Mouse (Mus musculus) limb, embryonic 12.5 days (tissue): Measurements from ENCODE around the gene Gfi1b. TPM values are rescaled to one million over a fixed set of nuclear protein-coding genes. Genes with fewer than 3 reads are reported as not detected.

ENCODE experiments used
- ATAC-seq: fragments of 200-750 bp; cut with Nextera tagmentation; 2 replicates; pipeline ENCODE4 v1.8.0; 2017; ENCODE audit warnings: low read depth, moderate TSS enrichment; ENCODE audit not compliant: insufficient number of reproducible peaks, insufficient read depth, low FRiP score, low TSS enrichment
- H3K27ac ChIP-seq: fragments of 300-500 bp; sonication (generic); 2 replicates; pipeline ENCODE4 v1.5.1; 2016; ENCODE audit warnings: mild to moderate bottlenecking, moderate library complexity
- H3K27me3 ChIP-seq: fragments of 300-500 bp; sonication (generic); 2 replicates; pipeline ENCODE4 v1.6.1; 2016; ENCODE audit warnings: mild to moderate bottlenecking, moderate library complexity
- H3K36me3 ChIP-seq: fragments of 300-500 bp; sonication (generic); 2 replicates; pipeline ENCODE4 v1.6.1; 2016; ENCODE audit warnings: mild to moderate bottlenecking, moderate library complexity
- H3K4me1 ChIP-seq: fragments of 300-500 bp; sonication (generic); replicated peaks from 2 replicates; pipeline ENCODE4 v1.6.1; 2016
- H3K4me2 ChIP-seq: fragments of 300-500 bp; sonication (generic); 2 replicates; pipeline ENCODE4 v1.6.1; 2016; ENCODE audit warnings: mild to moderate bottlenecking, moderate library complexity
- H3K4me3 ChIP-seq: fragments of 300-500 bp; sonication (generic); replicated peaks from 2 replicates; pipeline ENCODE4 v1.5.1; 2016; ENCODE audit warnings: mild to moderate bottlenecking
- H3K9ac ChIP-seq: fragments of 300-500 bp; sonication (generic); replicated peaks from 2 replicates; pipeline ENCODE4 v1.6.1; 2016; ENCODE audit warnings: mild to moderate bottlenecking, moderate library complexity
- H3K9me3 ChIP-seq: fragments of 300-500 bp; sonication (generic); 2 replicates; pipeline ENCODE4 v1.6.1; 2016; ENCODE audit warnings: mild to moderate bottlenecking, moderate library complexity
- WGBS: fragments of 180-500 bp; shearing (Covaris S2); methylation state at CpG from one replicate; pipeline ENCODE4 v1.1.7; 2016; 5-methylcytosine and 5-hydroxymethylcytosine counted together
- polyA plus RNA-seq: library from polyadenylated mRNA; unstranded; fragments of >200 nt; fragmentation: Nextera tagmentation; extraction: Ambion mirVana; gene quantifications from 2 replicates; pipeline ENCODE4 v1.2.1, GENCODE M21; 2016

Gfi1b gene
- polyA plus RNA-seq, 1 experiment from 2014 or later, result 0.55 TPM

GRCm38 (mm10) chr2:28622521-28623124 is 841 bp upstream of the Gfi1b start:
- Histone ChIP-seq H3K4me2 (no peak overlapping the region), H3K4me3 (no peak overlapping the region), H3K36me3 (no peaks in the 10 kb centered on the region), H3K9me3 (no peaks in the 10 kb centered on the region), H3K4me1 (no peaks in the 10 kb centered on the region), H3K27ac (no peak overlapping the region), H3K27me3 (peaks cover 48% of the 10 kb centered on the region), H3K9ac (no peak overlapping the region)
- no peak for ATAC-seq
- WGBS, result 24% methylated on average over 10 of the region's 10 CpGs

- Histone ChIP-seq H3K27ac (no peak overlapping the region), H3K9ac (no peak overlapping the region), H3K36me3 (no peaks in the 10 kb centered on the region), H3K27me3 (peaks cover 51% of the 10 kb centered on the region), H3K9me3 (no peaks in the 10 kb centered on the region), H3K4me2 (peak overlapping the region; percentile 21; the same call in 1 of the 2 replicates), H3K4me1 (no peaks in the 10 kb centered on the region), H3K4me3 (no peak overlapping the region)
- WGBS, result 23% methylated on average over 2 of the region's 2 CpGs
- ATAC-seq, result no peak
Measured at GRCm38 (mm10) chr2:28621111-28621510, 671 bp downstream of the Gfi1b start.

GRCm38 (mm10) chr2:28620522-28620921 is 1.3 kb downstream of the Gfi1b start:
- no peak overlapping the region for H3K4me2 ChIP-seq
- H3K27ac ChIP-seq, result no peak overlapping the region
- no peak for ATAC-seq
- H3K27me3 ChIP-seq, result peaks cover 51% of the 10 kb centered on the region
- H3K4me3 ChIP-seq, result no peak overlapping the region
- no peak overlapping the region for H3K9ac ChIP-seq
- H3K36me3 ChIP-seq, result no peaks in the 10 kb centered on the region
- no peaks in the 10 kb centered on the region for H3K9me3 ChIP-seq
- WGBS, result 64% methylated on average over 10 of the region's 10 CpGs
- no peaks in the 10 kb centered on the region for H3K4me1 ChIP-seq

GRCm38 (mm10) chr2:28619369-28619768 is 2.4 kb downstream of the Gfi1b start:
- peaks cover 54% of the 10 kb centered on the region for H3K27me3 ChIP-seq
- H3K9ac ChIP-seq, result no peak overlapping the region
- H3K27ac ChIP-seq, result no peak overlapping the region
- ATAC-seq, result no peak
- no peaks in the 10 kb centered on the region for H3K36me3 ChIP-seq
- no peaks in the 10 kb centered on the region for H3K4me1 ChIP-seq
- 84% methylated on average over 6 of the region's 6 CpGs for WGBS
- H3K4me2 ChIP-seq, result no peak overlapping the region
- H3K9me3 ChIP-seq, result no peaks in the 10 kb centered on the region
- H3K4me3 ChIP-seq, result no peak overlapping the region

- H3K4me2 ChIP-seq, result no peak overlapping the region
- no peaks in the 10 kb centered on the region for H3K36me3 ChIP-seq
- H3K9ac ChIP-seq, result no peak overlapping the region
- 81% methylated on average over 6 of the region's 6 CpGs for WGBS
- no peak overlapping the region for H3K27ac ChIP-seq
- H3K27me3 ChIP-seq, result peaks cover 55% of the 10 kb centered on the region
- H3K9me3 ChIP-seq, result no peaks in the 10 kb centered on the region
- ATAC-seq, result no peak
- H3K4me3 ChIP-seq, result no peak overlapping the region
- no peaks in the 10 kb centered on the region for H3K4me1 ChIP-seq
Measured at GRCm38 (mm10) chr2:28618777-28619336, 2.9 kb downstream of the Gfi1b start.

- 75% methylated on average over 8 of the region's 8 CpGs for WGBS
Measured at GRCm38 (mm10) chr2:28617498-28618486, 4.0 kb downstream of the Gfi1b start.

GRCm38 (mm10) chr2:28616874-28617273 is 4.9 kb downstream of the Gfi1b start:
- Histone ChIP-seq H3K4me2 (no peak overlapping the region), H3K4me1 (no peaks in the 10 kb centered on the region), H3K27ac (no peak overlapping the region), H3K36me3 (no peaks in the 10 kb centered on the region), H3K27me3 (peaks cover 42% of the 10 kb centered on the region), H3K9me3 (no peaks in the 10 kb centered on the region), H3K9ac (no peak overlapping the region), H3K4me3 (no peak overlapping the region)
- ATAC-seq, result no peak
- WGBS, result 80% methylated on average over 9 of the region's 9 CpGs

More at GRCm38 (mm10) chr2:28617498-28618486, 4.0 kb downstream of the Gfi1b start:
- Histone ChIP-seq H3K9ac (no peak overlapping the region), H3K27me3 (peaks cover 51% of the 10 kb centered on the region), H3K27ac (no peak overlapping the region), H3K4me3 (no peak overlapping the region), H3K36me3 (no peaks in the 10 kb centered on the region), H3K9me3 (no peaks in the 10 kb centered on the region), H3K4me1 (no peaks in the 10 kb centered on the region), H3K4me2 (no peak overlapping the region)
- 0 out of 2 replicates have a peak, but pooled peaks have one; percentile 20 for ATAC-seq

- Histone ChIP-seq H3K36me3 (no peaks in the 10 kb centered on the region), H3K9me3 (no peaks in the 10 kb centered on the region), H3K27ac (no peak overlapping the region), H3K4me1 (no peaks in the 10 kb centered on the region), H3K4me3 (no peak overlapping the region), H3K27me3 (peaks cover 37% of the 10 kb centered on the region), H3K4me2 (no peak overlapping the region), H3K9ac (no peak overlapping the region)
- WGBS, result 36% methylated on average over 5 of the region's 5 CpGs
- ATAC-seq, result no peak
Measured at GRCm38 (mm10) chr2:28616358-28616757, 5.4 kb downstream of the Gfi1b start.

GRCm38 (mm10) chr2:28613599-28613998 is 8.2 kb downstream of the Gfi1b start:
- WGBS, result 88% methylated on average over 10 of the region's 10 CpGs
- Histone ChIP-seq H3K9me3 (no peaks in the 10 kb centered on the region), H3K9ac (no peak overlapping the region), H3K4me2 (no peak overlapping the region), H3K27ac (no peak overlapping the region), H3K4me3 (no peak overlapping the region), H3K27me3 (peaks cover 22% of the 10 kb centered on the region), H3K36me3 (no peaks in the 10 kb centered on the region), H3K4me1 (no peaks in the 10 kb centered on the region)
- ATAC-seq, result no peak

GRCm38 (mm10) chr2:28612436-28613063 is 9.2 kb downstream of the Gfi1b start:
- H3K4me1 ChIP-seq, result no peaks in the 10 kb centered on the region
- ATAC-seq, result no peak
- no peak overlapping the region for H3K4me3 ChIP-seq
- H3K9me3 ChIP-seq, result no peaks in the 10 kb centered on the region
- WGBS, result 54% methylated on average over 10 of the region's 10 CpGs
- no peak overlapping the region for H3K27ac ChIP-seq
- peaks cover 13% of the 10 kb centered on the region for H3K27me3 ChIP-seq
- H3K36me3 ChIP-seq, result no peaks in the 10 kb centered on the region
- no peak overlapping the region for H3K9ac ChIP-seq
- H3K4me2 ChIP-seq, result no peak overlapping the region

GRCm38 (mm10) chr2:28611407-28611787 is 10.4 kb downstream of the Gfi1b start:
- H3K27ac ChIP-seq, result no peak overlapping the region
- peaks cover 4% of the 10 kb centered on the region for H3K4me1 ChIP-seq
- ATAC-seq, result no peak
- peaks cover 10% of the 10 kb centered on the region for H3K27me3 ChIP-seq
- whole genome bisulfite sequencing, result 81% methylated on average over 17 of the region's 17 CpGs
- no peak overlapping the region for H3K4me2 ChIP-seq
- no peaks in the 10 kb centered on the region for H3K9me3 ChIP-seq
- H3K36me3 ChIP-seq, result no peaks in the 10 kb centered on the region
- H3K9ac ChIP-seq, result no peak overlapping the region
- H3K4me3 ChIP-seq, result no peak overlapping the region
